Mouse (Mus musculus): ENCODE measurements around the gene Wdpcp. TPM values are rescaled to one million over a fixed set of nuclear protein-coding genes. Genes with fewer than 3 reads are reported as not detected.

The Wdpcp gene
- polyA plus RNA-seq, 1 experiment from 2014 or later: 17.3 TPM

GRCm38 (mm10) chr11:21763201-21763600, 191.2 kb downstream of the Wdpcp start:
- Histone ChIP-seq H3K4me2 (replicated peaks) (no peak overlapping the region), H3K27me3 (no peaks in the 10 kb centered on the region), H3K9me3 (replicated peaks) (no peaks in the 10 kb centered on the region), H3K4me1 (no peaks in the 10 kb centered on the region), H3K27ac (replicated peaks) (no peak overlapping the region), H3K4me3 (replicated peaks) (no peak overlapping the region), H3K9ac (no peak overlapping the region), H3K36me3 (no peaks in the 10 kb centered on the region)
- 92% methylated on average over 4 of the region's 4 CpGs for WGBS
- ATAC-seq (ENCODE audit: insufficient number of reproducible peaks, low FRiP score, low TSS enrichment, low read depth): no peak

- Histone ChIP-seq H3K36me3 (no peaks in the 10 kb centered on the region), H3K4me1 (no peaks in the 10 kb centered on the region), H3K27me3 (no peaks in the 10 kb centered on the region), H3K9ac (no peak overlapping the region), H3K4me2 (replicated peaks) (no peak overlapping the region), H3K27ac (replicated peaks) (no peak overlapping the region), H3K9me3 (replicated peaks) (no peaks in the 10 kb centered on the region), H3K4me3 (replicated peaks) (no peak overlapping the region)
- ATAC-seq (ENCODE audit: insufficient number of reproducible peaks, low FRiP score, low TSS enrichment, low read depth): no peak
- WGBS: 86% methylated on average over 3 of the region's 3 CpGs
Observed at GRCm38 (mm10) chr11:21788831-21789230, 216.8 kb downstream of the Wdpcp start.

DNA sequence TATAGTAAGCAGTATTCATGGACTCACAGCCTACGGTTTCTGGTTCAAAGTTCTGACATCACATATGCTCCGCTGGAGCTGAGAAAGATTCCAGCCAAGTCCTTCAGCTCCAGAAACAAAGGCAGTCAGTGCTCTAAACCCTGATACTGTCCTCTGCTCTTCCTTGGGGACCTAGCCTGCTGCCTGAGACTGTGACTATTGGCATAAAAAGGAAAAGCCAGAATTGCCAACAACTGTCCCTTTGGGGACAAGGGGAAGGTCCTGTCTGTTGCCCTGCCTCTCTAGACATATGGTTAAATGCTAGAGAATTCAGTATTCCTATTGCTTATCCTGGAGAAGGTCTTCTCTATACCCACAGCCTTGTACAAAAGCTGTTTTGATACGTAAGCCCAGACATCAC, 252.9 kb downstream of the Wdpcp start:
- 80% methylated on average over 3 of the region's 3 CpGs for WGBS
- no peak for ATAC-seq (ENCODE audit: insufficient number of reproducible peaks, low FRiP score, low TSS enrichment, low read depth)
- H3K27me3 ChIP-seq: no peaks in the 10 kb centered on the region
- no peak overlapping the region for H3K9ac ChIP-seq
- no peaks in the 10 kb centered on the region for H3K4me1 ChIP-seq
- no peaks in the 10 kb centered on the region for H3K9me3 ChIP-seq (replicated peaks)
- no peak overlapping the region for H3K4me3 ChIP-seq (replicated peaks)
- no peak overlapping the region for H3K27ac ChIP-seq (replicated peaks)
- no peaks in the 10 kb centered on the region for H3K36me3 ChIP-seq
- no peak overlapping the region for H3K4me2 ChIP-seq (replicated peaks)

GRCm38 (mm10) chr11:21826521-21826920, 254.5 kb downstream of the Wdpcp start:
- Histone ChIP-seq H3K27me3 (no peaks in the 10 kb centered on the region), H3K4me1 (no peaks in the 10 kb centered on the region), H3K27ac (replicated peaks) (no peak overlapping the region), H3K9me3 (replicated peaks) (no peaks in the 10 kb centered on the region), H3K4me2 (replicated peaks) (no peak overlapping the region), H3K9ac (no peak overlapping the region), H3K36me3 (no peaks in the 10 kb centered on the region), H3K4me3 (replicated peaks) (no peak overlapping the region)
- no peak for ATAC-seq (ENCODE audit: insufficient number of reproducible peaks, low FRiP score, low TSS enrichment, low read depth)
- 55% methylated on average over 1 of the region's 1 CpGs for WGBS

GRCm38 (mm10) chr11:21847040-21847439, 275.0 kb downstream of the Wdpcp start:
- ATAC-seq (ENCODE audit: insufficient number of reproducible peaks, low FRiP score, low TSS enrichment, low read depth): no peak
- Histone ChIP-seq H3K4me2 (replicated peaks) (no peak overlapping the region), H3K4me1 (no peaks in the 10 kb centered on the region), H3K4me3 (replicated peaks) (no peak overlapping the region), H3K36me3 (no peaks in the 10 kb centered on the region), H3K9me3 (replicated peaks) (no peaks in the 10 kb centered on the region), H3K9ac (no peak overlapping the region), H3K27me3 (no peaks in the 10 kb centered on the region), H3K27ac (replicated peaks) (no peak overlapping the region)
- WGBS: 95% methylated on average over 2 of the region's 2 CpGs

DNA sequence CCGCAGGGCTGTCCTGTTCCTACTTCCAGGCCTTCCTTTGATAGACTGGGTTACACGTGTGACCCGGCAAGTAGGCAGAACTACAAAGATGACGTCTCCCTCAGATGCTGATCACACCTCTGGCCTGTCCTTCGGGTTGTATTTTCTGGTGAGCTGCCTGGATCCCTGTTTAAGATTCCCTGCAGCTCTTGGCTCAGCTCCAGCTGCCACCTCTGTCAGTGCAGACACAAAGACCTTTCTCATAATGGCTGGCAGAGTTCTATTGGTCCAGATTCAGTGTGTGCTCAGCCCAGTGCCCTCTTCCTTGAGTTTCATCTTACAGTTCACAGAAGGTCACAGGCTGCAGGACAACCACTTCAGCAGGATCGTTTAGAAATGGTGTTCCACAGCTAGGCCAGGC, 292.0 kb downstream of the Wdpcp start:
- no peaks in the 10 kb centered on the region for H3K36me3 ChIP-seq
- H3K4me2 ChIP-seq (replicated peaks): no peak overlapping the region
- H3K9ac ChIP-seq: no peak overlapping the region
- H3K4me1 ChIP-seq: no peaks in the 10 kb centered on the region
- no peak overlapping the region for H3K27ac ChIP-seq (replicated peaks)
- WGBS: 40% methylated on average over 6 of the region's 6 CpGs
- H3K4me3 ChIP-seq (replicated peaks): no peak overlapping the region
- H3K27me3 ChIP-seq: no peaks in the 10 kb centered on the region
- 0 out of 2 replicates have a peak, but pooled peaks cover 4% of the 10 kb centered on the region for H3K9me3 ChIP-seq (replicated peaks)
- ATAC-seq (ENCODE audit: insufficient number of reproducible peaks, low FRiP score, low TSS enrichment, low read depth): no peak

DNA sequence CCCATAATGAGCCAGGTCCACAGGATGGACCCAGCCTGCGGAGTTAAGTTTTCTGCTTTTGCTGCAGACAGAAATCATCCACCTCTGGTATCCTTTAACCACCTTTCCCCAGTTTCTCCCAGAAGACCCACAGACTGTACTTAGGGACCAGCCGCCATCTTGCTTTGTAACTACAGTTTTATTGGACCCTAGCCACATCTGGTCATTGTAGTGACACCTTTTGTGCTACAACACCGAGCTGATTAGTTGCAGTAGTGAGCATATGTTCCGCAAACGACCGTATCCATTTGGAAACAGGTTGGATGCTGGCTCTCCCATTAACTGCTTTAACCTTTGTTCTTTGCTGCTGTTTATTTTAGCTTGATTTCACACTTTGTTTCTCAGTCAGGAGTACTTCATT, 292.5 kb downstream of the Wdpcp start:
- H3K27ac ChIP-seq (replicated peaks): no peak overlapping the region
- no peaks in the 10 kb centered on the region for H3K36me3 ChIP-seq
- 84% methylated on average over 6 of the region's 6 CpGs for whole genome bisulfite sequencing
- no peak overlapping the region for H3K9ac ChIP-seq
- 0 out of 2 replicates have a peak, but pooled peaks cover 4% of the 10 kb centered on the region for H3K9me3 ChIP-seq (replicated peaks)
- no peak overlapping the region for H3K4me2 ChIP-seq (replicated peaks)
- ATAC-seq (ENCODE audit: insufficient number of reproducible peaks, low FRiP score, low TSS enrichment, low read depth): no peak
- H3K4me1 ChIP-seq: no peaks in the 10 kb centered on the region
- no peak overlapping the region for H3K4me3 ChIP-seq (replicated peaks)
- H3K27me3 ChIP-seq: no peaks in the 10 kb centered on the region

DNA sequence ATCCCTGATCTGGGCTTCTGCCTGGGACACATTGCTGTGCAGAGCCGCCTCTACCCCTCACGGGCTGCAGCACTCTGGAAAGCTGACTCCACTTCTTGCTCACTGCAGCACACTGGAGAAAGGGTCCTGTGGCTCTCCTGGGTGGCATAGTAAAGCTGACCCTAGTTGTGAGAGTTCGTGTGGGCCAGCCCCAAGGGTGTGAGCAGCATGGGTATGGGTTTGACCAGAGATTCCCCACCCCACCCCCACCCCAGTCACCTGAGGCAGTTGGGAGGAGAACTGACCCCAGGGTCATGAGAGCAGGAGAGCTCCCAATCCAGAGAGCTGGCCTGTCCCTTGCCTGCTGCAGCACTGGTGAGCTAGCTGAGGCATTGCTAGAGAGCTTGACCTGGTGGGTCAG, 296.6 kb downstream of the Wdpcp start:
- H3K27me3 ChIP-seq: no peaks in the 10 kb centered on the region
- no peak overlapping the region for H3K4me3 ChIP-seq (replicated peaks)
- H3K36me3 ChIP-seq: no peaks in the 10 kb centered on the region
- H3K27ac ChIP-seq (replicated peaks): no peak overlapping the region
- no peaks in the 10 kb centered on the region for H3K9me3 ChIP-seq (replicated peaks)
- WGBS: 64% methylated on average over 3 of the region's 3 CpGs
- no peaks in the 10 kb centered on the region for H3K4me1 ChIP-seq
- no peak overlapping the region for H3K4me2 ChIP-seq (replicated peaks)
- no peak overlapping the region for H3K9ac ChIP-seq
- no peak for ATAC-seq (ENCODE audit: insufficient number of reproducible peaks, low FRiP score, low TSS enrichment, low read depth)

- Histone ChIP-seq H3K27me3 (no peaks in the 10 kb centered on the region), H3K4me1 (no peaks in the 10 kb centered on the region), H3K9ac (no peak overlapping the region), H3K9me3 (replicated peaks) (no peaks in the 10 kb centered on the region), H3K4me2 (replicated peaks) (no peak overlapping the region), H3K36me3 (no peaks in the 10 kb centered on the region), H3K27ac (replicated peaks) (no peak overlapping the region), H3K4me3 (replicated peaks) (no peak overlapping the region)
- WGBS: 63% methylated on average over 1 of the region's 1 CpGs
- no peak for ATAC-seq (ENCODE audit: insufficient number of reproducible peaks, low FRiP score, low TSS enrichment, low read depth)
Observed at GRCm38 (mm10) chr11:21870863-21871262, 298.8 kb downstream of the Wdpcp start.

DNA sequence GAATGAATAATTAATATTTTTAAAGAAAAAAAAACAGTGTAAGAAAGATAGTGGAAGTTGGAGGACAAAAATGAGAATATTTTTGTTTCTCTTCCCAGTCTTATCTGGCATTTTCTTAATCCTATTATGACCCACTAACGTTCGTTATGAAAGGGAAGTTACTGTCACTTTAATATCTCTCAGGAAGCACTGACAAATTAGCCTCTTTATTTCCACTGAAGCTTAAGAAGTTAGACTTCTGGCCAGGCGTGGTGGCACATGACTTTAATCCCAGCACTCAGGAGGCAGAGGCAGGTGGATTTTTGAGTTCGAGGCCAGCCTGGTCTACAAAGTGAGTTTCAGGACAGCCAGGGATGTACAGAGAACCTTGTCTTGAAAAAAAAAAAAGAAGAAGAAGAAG, 299.7 kb downstream of the Wdpcp start:
- Histone ChIP-seq H3K4me2 (replicated peaks) (no peak overlapping the region), H3K4me1 (no peaks in the 10 kb centered on the region)
- 67% methylated on average over 4 of the region's 4 CpGs for WGBS

DNA sequence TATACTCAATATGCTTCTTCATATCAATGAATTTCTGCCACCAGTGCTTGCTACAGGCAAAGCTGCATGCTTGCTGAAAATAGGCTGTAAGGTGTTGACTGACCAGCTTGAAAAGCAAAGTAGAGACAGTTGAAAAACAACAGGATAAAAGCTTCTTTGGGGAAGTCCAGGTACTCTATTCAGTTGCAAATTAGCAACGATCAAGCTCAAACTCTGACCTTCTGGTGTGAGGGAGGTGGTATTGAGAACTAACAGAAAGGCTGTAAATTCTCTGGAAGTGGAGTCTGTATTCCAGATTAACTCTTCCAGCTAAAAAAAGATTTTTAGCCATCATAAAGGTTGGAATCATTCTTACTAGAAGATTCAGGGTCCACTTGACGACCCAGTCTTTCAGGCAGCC, 303.0 kb downstream of the Wdpcp start:
- Histone ChIP-seq H3K4me3 (replicated peaks) (no peak overlapping the region), H3K36me3 (no peaks in the 10 kb centered on the region), H3K27ac (replicated peaks) (no peak overlapping the region), H3K9ac (no peak overlapping the region), H3K4me2 (replicated peaks) (no peak overlapping the region), H3K27me3 (no peaks in the 10 kb centered on the region), H3K9me3 (replicated peaks) (no peaks in the 10 kb centered on the region), H3K4me1 (no peaks in the 10 kb centered on the region)
- no peak for ATAC-seq (ENCODE audit: insufficient number of reproducible peaks, low FRiP score, low TSS enrichment, low read depth)
- 80% methylated on average over 2 of the region's 2 CpGs for WGBS

More for the DNA sequence above, 299.7 kb downstream of the Wdpcp start:
- Histone ChIP-seq H3K36me3 (no peaks in the 10 kb centered on the region), H3K27me3 (no peaks in the 10 kb centered on the region), H3K27ac (replicated peaks) (no peak overlapping the region), H3K9me3 (replicated peaks) (no peaks in the 10 kb centered on the region), H3K9ac (no peak overlapping the region), H3K4me3 (replicated peaks) (no peak overlapping the region)
- ATAC-seq (ENCODE audit: insufficient number of reproducible peaks, low FRiP score, low TSS enrichment, low read depth): no peak

DNA sequence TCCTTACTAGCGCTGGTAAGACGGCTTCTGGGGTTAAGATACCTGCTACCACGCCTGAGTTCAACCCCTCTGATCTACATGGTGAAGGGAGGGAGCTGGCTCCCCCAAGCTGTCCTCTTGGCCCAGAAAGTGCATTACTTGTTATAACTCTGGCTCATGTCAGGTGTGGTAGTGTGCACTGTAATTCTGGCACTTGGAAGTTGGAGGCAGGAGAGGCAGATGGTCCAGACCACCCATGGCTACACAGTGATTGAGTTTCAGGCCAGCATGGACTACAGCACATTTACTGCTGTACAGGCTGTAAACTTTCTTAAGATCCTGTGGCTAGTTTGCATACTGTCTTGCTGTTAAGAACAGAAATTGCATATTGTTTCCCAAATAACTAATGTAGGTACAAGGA, 322.7 kb downstream of the Wdpcp start:
- WGBS: 87% methylated on average over 3 of the region's 3 CpGs
- ATAC-seq (ENCODE audit: insufficient number of reproducible peaks, low FRiP score, low TSS enrichment, low read depth): no peak
- no peaks in the 10 kb centered on the region for H3K36me3 ChIP-seq
- H3K27ac ChIP-seq (replicated peaks): no peak overlapping the region
- no peak overlapping the region for H3K4me2 ChIP-seq (replicated peaks)
- no peak overlapping the region for H3K4me3 ChIP-seq (replicated peaks)
- H3K9ac ChIP-seq: no peak overlapping the region
- H3K4me1 ChIP-seq: no peaks in the 10 kb centered on the region
- H3K27me3 ChIP-seq: no peaks in the 10 kb centered on the region
- H3K9me3 ChIP-seq (replicated peaks): no peaks in the 10 kb centered on the region
